ENCODE assay signal across 15 mouse cellular contexts in the genomic region with DNA sequence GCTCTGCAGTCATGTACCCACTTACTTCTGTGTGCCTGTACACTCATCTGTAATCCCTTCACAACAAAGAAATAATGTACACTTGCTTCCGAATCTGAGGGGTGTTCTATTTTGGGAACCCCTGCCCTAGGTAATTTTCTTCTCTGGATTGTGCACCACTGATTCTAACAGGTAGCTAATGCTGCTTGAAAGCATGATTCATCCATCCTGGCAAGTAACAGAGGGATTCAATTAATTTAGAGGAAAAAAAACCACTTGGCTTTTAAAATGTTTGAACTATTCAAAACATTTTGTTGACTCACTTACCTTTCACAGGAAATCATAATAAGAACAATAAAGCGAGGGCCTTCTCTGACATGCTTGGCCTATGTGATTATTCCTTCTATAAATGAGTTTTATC.
"Had no signal": no experiment of that assay in that cellular context is flagged by ENCODE, and none has a peak within 500 bp of the region (broad histone marks: within the 10 kb centered on the region; RNA-seq: fewer than 3 reads in every experiment).

No protein-coding gene starts in this region.

- ATAC-seq: hindbrain, embryonic 16.5 days; inflammation-experienced regulatory T-cells, adult 6 months; intestine, embryonic 15.5 days; intestine, postnatal 0 days; liver, embryonic 12.5 days had no signal

- DNase-seq: gastrocnemius, postnatal 14 days; gastrocnemius, postnatal 36 days; heart, adult 18-20 months; heart, postnatal 10 days; heart, postnatal 4 days; kidney, adult 18-20 months; kidney, adult 8-10 months; kidney, postnatal 10 days; kidney, postnatal 25 days; kidney, postnatal 4 days had no signal
